Mouse (Mus musculus) mesoderm, embryonic 11.5 days (tissue): ENCODE measurements around the gene Plxnd1.

Experiments
- DNase-seq: peaks from one replicate; pipeline ENCODE4 v3.0.0-alpha.2; 2012; ENCODE audit warnings: low read depth, low spot score

The Plxnd1 gene

DNA sequence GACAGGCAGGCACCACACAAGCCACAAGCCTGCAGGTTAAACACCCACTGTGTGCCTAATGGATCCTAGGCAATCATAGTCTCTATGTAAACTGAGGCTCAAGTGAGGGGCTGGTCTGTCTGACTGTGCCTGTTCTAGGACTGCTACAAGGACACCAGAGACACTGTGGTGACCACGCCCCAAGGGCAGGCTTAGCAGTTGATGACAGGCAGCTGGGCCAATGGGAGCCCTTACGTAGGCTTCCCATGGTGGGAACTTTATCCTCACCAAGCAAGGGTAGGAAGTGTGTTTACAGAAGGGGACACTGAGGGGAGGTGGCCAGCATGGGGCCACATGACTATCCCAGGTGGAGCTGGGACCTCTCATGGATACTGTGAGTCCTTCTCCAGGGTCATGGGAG is 4.4 kb upstream of the Plxnd1 start:
- DNase-seq = no peak

DNA sequence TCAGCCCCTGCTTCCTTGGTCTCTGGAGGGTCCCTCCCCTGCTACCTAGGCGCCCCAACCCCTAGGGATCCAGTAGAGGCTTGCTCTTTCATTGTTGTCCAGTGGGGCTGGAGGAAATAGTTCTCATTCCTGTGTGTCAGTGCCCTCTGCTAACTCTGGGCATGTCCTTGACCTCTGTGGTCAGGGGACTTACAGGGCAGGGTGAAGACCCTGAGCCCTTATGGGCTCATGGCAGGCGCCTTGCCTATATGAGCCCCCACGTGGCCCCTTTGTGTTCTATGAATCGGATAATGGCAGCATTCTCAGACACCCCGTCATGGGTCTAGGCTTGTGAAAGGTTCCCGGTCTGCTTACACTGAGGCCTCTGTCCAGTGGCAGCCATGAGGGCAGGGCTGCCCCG is 4.0 kb upstream of the Plxnd1 start:
- no peak for DNase-seq

DNA sequence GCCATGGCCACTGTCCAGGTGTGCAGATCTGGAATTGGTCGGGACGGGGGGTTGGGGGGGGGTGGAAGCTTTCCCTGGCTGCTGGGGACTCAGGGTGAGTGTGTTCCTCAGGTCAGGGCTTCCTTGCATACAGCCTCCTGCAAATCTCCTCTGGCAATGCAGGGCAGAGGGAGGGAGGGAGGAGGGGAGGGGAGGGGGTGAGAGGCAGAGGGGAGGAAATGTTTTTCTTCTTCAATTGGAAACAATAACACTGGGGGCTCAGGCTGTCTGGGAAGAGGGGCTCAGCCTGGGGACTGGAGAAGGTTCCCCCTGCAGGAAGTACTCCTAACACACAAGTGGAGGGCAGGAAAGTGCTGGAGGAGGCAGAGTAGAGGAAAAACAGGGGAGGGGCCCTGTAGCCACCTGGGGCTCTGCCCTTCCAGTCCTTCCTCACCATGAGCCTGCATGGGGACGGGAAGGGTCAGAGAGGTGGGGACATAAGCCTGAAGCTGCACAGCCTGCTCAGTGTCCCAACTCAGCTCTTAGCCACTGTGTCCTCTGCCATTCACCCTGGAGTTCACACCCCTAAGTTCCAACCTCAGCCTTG is 3.0 kb upstream of the Plxnd1 start:
- no peak for DNase-seq

DNA sequence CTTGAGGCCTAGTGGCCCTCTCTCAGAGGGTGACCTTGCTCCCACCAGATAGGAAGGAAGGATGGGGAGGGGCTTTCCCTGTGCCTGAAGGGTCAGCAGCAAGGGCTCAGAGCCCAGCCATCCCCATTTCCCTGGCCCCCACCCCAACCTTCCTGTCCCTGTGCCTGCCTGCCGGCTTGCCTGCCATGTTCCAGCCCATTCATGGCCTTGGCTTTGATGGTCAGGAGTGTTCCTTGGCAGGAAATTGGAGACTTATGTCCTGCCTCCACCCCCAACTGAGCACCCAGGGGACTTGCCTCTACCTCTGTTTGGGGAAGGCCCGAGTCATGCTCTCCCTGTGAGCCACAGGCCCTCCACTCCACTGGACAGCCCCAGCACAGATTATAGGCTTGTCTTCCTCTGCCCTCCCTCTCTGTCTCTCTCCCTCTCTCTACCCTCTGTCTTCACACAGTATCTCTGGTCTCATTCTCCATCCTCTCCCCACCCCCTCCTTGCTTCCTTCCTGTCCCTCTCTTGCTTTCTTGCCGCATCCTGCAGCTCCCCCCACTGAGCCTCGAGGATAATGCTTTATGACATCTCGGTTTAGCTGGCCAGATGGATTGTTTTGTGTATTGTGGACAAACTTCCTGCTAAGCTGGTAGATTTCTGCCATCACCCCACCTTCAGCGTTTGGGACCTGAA is 1.5 kb upstream of the Plxnd1 start:
- no peak for DNase-seq

DNA sequence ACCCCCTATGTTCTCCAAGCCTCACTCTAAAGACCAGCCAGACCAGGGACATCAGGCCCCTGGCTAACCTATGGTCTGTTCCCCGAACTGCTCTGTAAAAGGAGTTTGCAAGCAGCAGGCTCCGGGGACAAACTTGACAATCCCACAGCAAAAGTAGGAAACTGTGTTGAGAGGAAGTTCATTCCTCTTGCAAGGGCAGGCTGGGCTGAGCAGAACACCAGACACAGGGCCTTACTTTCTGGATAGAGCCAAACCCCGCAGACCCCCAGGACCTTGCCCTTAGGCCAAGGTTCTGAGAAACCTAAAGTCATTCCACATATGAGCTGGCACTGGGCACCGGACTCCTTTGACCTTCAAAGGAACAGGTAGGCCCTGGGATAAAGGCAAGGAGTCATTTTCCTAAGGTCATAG is 731 bp upstream of the Plxnd1 start:
- no peak for DNase-seq

DNA sequence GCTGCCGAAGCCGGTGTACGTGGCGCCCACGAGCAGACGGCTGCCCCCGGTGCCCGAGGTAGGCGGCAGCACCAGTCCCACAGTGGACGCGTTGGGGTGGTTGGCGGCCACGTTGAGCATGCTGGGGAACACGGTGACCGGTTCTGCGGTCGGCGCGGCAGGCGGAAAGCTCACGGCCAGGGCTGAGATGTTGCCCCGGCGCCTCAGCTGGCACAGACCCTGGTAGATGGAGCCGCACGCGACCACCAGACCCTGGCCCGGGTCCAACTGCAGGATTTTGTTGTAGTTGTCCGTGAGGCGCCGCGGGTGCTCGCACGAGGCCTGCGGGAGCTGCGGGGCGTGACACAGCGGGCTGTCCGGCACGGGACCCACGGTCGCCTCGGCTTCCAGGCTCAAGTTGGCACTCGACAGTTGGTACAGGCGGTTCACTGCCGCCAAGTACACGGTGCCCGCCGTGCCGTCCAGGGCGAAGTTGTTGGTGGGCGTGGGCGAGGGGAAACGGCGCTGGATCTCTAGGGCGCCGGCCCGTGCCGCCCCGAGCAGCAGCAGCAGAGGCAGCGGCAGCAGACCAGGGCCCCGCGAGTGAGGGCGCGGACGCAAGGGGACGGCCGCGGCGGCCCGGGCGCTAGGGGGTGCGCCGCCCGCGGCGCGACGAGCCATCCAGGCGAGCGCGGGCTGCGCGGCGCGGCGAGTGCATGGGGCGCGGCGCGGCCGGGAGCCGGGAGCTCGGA is 494 bp downstream of the Plxnd1 start:
- DNase-seq = no peak

DNA sequence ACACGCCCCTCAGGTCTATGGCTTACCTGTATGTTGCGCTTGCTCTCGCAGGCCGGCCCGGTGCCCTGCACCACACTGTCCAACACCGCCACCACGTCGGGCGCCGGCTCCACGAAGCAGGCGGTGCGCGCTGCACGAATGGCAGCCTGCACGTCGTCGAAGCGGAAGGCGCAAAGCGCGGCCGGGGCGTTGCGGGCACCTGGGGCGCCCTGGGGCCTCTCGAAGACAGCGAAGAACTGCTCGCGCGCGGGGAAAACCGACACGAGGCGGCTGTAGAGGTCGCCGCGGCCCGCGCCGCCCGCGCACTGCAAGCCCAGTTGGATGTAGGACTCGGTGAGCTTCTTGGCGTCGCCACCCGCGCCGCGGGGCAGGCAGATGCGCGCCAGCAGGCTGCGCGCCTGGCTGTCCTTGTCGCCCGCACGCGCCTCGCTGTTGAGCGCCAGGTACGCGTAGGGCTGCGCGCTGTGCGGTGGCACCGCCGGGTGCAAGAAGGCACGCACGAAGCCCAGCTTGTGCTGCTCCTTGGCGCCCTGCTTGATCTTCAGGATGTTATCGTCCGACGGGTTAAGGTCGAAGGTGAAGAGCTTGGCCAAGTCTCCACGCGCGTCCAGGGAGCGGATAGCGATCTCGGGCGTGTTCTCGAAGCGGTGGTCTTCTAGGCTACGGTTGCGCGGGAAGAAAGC is 1.2 kb downstream of the Plxnd1 start:
- peak; percentile 26 for DNase-seq

DNA sequence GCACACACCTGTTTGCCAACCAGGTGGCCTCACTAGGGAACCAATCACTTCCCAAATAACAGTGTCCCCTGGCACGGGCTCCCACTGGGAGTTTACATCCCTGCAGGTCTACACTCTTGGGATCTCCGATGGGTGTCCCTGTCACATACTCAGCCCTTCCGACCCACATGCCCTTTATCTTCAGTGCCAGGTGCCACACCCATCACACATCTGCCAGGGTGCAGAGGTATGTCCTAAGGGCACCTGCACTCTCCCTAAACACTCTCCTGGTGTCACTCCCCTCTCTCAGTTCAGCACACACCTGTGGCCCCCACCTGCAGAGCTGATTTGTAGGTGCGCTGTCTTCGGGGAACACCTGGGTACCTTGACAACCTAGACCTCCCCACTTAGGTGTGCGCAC is 1.8 kb downstream of the Plxnd1 start:
- DNase-seq = no peak

DNA sequence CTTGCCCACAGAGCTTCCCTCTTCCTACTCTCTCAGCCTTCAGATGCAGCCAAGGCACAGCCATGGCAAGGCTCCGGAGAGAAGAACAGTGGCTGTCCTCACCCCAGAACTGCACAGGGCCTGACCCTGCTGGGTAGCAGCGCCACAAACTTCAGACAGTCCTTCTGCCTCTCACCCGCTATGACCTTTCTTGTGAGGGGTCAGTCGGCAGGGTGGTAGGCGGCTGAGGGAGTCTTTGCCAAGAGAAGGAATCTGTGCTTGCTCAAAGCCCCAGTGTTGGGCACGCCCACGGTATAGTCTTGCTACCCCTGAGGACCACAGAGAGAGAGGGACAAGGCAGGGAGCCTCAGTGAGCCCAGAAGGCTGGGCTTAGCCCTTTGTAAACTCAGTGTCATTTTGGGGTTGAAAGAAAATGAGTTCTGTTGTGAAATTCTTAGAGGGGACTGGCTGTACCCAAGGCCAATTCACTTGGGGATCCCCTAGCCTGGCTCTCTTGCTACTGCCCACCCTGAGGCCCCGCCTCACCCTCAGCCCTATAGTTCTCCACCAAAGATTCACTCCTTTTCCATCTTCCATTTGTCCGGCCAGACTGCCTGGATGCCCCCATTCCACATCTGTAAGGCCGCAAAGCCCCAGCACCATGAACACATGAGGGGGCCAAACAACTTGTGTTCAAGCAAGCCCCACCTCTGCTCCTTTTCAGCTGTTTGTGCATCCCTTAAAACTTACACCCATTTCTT is 2.8 kb downstream of the Plxnd1 start:
- DNase-seq = no peak

DNA sequence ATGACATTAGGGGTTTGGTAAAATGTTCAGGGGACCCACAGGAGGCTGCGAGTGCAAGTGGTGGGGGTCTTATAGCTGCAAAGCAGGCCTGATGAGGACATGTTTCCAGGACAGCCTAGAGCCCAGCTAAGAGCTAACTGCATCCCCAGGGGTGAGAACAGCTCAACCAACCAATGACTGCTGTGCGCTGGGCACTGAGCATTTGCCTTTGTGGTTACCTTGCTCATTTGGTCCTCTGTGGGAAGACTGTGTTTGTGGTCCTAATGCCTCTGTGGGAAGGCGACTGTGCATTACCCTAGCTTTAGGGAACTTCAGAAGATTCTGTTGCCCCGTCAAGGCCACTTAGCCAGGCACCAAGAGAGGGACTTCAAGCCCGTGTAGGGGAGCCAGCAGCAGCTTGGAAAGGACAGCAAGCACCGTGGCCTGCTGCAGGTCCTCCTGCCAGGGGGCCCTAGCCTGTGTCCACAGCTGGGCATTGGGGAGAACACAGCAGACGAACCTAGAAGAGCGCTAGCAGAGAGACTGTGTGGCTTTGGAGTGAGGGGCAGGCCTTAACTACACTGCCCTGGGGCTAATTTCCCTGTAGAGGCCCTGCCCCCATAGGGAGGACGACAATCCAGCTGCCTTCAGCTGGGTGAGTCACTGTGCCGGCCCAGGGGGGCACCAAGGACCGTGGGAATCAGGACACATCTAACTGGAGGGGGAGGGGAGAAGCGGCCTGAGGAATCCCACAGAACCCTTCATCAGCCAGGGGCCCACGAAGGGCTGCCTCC is 3.5 kb downstream of the Plxnd1 start:
- no peak for DNase-seq

DNA sequence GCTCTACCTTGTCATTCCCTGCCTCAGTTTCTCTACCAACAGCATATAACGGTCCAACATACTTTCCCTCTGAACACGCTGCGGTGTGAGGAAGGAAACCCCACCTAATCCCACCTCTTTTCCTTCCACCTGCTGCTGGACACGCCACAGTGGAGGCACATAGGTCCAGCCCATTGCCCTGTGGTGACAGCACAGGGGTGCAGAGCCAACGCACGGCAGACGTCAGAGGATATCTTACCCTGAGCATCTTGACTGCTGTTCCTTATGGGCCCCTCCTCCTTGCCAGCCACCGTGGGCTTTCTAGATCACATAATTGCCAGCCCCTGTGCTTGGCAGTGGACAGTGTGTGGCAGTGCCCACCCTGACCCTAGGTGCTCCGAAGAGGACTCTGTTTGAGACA is 4.3 kb downstream of the Plxnd1 start:
- DNase-seq = no peak

DNA sequence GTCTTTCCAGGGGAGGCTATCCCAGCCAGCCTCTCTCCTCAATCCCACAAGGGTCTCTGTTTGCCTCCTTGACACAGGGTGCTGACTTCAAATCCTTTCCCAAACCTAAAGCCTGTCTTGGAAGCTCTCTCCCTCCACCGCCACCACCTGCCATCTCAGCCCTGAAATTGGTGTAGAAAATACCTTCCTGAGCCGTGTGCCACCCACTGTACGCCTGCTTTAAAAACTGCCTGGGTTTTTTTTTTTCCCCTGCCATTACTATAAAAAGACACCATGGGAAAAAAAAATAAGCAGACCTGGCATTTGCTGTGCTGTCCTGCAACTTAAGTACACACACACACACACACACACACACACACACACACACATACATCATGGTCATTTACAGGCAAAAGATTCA is 4.7 kb downstream of the Plxnd1 start:
- DNase-seq = no peak

DNA sequence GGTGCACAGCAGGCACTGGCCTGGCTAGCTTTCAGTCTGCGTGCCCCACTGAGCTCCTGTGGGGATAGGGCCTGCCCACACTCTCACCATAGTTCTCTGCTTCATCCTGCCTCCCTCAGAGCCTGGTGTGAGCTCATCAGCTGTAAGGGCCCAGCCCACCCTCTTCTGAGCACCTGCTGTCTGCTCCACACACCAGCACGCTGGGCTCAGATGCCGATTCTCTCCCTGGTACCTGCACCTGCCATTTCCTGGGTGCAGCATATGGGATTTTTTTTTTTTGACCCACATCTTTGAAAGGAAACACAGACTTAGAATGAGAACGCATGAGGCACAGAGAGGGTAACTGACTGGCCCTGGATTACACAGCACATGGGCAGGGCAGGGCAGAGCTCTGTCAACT is 5.2 kb downstream of the Plxnd1 start:
- no peak for DNase-seq

DNA sequence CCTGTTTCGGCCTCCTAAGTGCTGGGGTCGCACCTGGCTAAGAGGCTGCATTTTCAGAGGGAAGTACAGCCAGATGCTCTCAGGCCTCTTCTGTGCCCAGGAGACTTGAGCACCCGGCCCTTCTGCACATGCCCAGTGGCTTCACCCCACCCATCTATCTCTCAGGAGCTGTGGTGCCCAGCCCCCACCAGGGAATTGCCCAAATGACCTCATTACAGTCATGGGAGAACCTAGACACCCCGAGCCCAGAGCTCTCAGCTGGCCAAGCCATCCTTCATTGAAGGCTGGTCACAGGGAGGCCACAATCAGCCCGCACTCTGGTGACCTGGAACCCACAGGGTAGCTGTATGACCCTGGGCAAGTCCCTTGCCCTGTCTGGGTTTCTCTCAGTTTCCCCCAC is 5.8 kb downstream of the Plxnd1 start:
- DNase-seq = no peak

DNA sequence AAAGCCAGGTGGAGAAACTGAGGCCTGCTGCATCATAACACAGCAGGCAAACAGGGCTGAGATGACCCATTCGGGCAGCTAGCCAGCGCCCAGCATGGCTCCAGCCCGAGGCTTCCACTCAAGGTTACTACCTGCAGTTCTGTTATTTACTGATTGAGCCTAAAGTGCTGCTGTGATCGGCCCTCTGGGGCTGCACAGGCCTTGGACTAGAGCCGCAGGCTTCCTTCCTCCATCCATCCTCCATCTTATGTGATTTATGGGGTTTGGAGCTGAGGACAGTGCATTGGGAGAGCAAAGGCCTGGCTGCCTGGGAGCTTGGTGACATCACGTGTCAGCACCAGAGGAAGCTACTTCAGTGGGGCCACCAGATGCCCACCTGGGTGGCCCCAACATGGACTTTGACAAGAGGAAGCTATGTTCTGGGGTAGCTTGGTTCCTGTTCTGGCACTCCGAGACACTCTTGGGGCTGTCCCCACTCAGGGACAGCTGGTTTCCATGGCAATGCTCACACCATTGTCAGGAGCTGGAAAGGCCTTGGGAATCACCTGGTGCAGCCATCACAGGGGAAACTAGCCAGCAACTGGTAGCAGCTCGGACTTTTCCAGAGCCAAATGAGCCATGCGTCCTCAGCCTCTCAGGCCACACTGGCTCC is 7.6 kb downstream of the Plxnd1 start:
- peak; percentile 47 for DNase-seq

DNA sequence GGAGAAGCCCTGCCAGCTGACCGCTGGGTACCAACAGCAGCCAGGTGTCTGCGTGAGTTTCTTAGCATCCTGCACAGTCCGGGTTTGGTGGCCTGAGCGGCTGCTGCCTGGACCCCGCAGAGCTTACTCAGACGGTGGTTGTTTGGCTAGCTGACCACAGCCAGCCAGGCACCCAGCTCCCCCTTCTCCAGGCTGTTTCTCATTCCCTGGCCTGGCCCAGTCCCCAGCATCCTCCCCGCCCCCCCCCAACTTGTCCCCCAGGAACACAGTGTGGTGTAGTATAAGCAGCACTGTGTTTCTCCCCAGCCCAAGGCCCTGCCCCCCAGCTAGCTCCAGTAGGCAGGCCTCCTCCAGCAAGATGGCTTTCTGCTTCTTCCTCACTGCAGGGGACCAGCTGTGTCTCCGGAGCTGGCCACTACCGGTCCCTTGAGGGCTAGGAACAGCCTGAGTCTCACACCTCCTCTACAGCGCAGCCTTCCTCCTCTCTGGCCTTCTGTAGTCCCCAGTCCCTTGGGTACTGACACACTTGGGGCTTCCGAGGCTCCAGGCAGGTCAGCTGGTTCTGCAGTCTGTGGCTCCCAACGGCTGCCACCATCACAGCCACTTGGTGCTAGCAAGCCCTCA is 8.2 kb downstream of the Plxnd1 start:
- DNase-seq = peak; percentile 23

DNA sequence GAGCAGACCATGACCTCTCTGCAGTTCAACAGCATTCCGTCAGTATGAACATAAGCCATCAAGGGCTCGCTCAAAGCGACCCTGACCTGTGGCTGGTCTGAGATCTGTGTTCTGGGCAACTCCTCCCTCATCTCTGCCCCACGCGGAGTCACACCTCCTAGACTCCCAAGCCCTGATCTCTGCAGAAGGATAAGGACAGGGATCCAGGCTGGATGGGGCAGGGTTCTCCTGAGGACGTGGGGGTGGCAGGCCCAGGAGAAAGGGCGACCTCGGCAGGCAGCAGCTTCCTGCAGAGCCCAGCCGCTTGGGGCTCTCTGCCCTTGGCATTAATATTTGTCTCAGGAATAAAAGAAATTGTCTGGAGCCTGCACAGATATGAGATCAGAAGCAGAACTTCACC is 9.2 kb downstream of the Plxnd1 start:
- no peak for DNase-seq

DNA sequence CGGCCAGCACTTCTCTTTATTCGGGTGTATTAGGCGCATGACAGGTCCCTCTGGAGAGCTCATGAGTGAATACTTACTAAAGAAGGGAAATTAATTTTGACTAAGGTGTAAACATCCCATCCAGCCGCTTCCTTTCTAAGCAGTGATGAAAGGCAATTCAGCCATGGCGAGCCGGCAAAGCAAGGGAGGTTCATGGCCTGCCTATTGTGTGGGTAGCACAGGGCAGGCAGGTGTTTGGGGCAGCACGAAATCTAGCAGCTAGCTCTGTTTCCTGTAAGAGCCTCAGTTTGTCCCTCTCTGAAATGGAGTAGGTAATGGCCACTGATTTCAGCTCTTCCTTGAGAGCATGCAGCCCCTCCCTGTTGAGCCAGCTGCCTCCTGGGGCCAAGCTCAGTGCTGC is 10.2 kb downstream of the Plxnd1 start:
- no peak for DNase-seq

DNA sequence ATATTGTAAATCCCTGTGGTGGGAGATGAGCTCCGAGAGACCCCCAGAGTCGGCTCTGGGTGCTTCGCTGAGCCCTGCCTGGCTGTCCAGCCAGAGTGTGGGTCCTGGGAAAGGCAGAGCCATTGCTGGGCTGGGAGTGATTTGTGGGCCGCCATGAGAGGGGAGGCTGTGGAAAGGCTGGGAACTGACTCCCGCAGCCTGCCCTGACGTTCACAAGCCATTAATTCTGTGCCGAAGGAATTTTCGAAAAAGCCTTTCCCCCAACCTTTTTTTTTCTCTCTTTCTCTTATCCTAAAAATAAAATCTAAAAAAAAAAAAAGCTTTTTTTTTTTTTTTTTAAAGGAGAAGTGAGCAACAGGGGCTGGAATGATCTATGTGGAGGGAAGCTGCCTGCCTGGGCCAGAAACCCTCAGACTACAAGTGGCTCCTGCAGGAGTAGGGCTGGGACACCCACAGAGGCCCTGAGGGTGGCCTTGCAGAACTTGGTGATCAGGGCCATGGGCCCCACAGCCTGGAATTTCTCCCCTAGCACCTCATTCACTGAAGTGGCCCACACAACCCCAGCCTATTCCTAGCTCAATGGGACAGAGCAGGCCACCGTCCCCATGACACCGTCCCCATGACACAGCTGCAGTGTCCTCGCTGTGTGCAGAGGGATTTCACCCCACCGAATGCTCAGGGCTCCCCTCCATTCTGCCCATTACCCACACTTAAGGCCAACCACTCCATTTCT is 11.3 kb downstream of the Plxnd1 start:
- DNase-seq = peak; percentile 34
